Mouse (Mus musculus): Measurements from ENCODE around the gene Arhgap32. TPM values are rescaled to one million over a fixed set of nuclear protein-coding genes. Genes with fewer than 3 reads are reported as not detected.

Arhgap32 gene
- polyA plus RNA-seq, 2 experiments, result 0.21 to 0.34 TPM

- Histone ChIP-seq H3K9me3 (ENCODE audit: control insufficient read depth, low read length) (no peaks in the 10 kb centered on the region), H3K27me3 (ENCODE audit: control insufficient read depth, insufficient read depth, low read length) (no peaks in the 10 kb centered on the region), H3K4me1 (replicated peaks; ENCODE audit: control insufficient read depth in 2 of 2, insufficient read depth in 2 of 2, low read length in 1 of 2) (peaks cover 11 to 18% of the 10 kb centered on the region in 2 experiments), H3K27ac (no peak overlapping the region), H3K4me3 (ENCODE audit: insufficient read depth in 1 of 2, low read depth in 2 of 2, low read length in 2 of 2) (no peak overlapping the region), H3K9ac (replicated peaks) (no peak overlapping the region), H3K4me2 (ENCODE audit: low read depth) (no peak overlapping the region), H3K36me3 (replicated peaks; ENCODE audit: control insufficient read depth, insufficient read depth, low read depth) (no peaks in the 10 kb centered on the region)
- TF ChIP-seq EP300 (IDR thresholded peaks at IDR 0.05; ENCODE audit: low read depth) (no peak), CTCF (IDR thresholded peaks at IDR 0.05; ENCODE audit: low read depth) (no peak)
- 28% methylated on average over 13 of the region's 13 CpGs for WGBS (ENCODE audit: insufficient replicate concordance)
- DNase-seq (ENCODE audit: low read depth in 3 of 3, low spot score in 3 of 3), result no peak
- ATAC-seq (ENCODE audit: insufficient read depth), result no peak
Observed at GRCm38 (mm10) chr9:32094351-32095120, 21.4 kb upstream of the Arhgap32 start.

- Histone ChIP-seq H3K4me3 (ENCODE audit: insufficient read depth in 1 of 2, low read depth in 2 of 2, low read length in 2 of 2) (no peak overlapping the region), H3K9ac (replicated peaks) (no peak overlapping the region), H3K4me2 (ENCODE audit: low read depth) (no peak overlapping the region), H3K27ac (no peak overlapping the region), H3K36me3 (replicated peaks; ENCODE audit: control insufficient read depth, insufficient read depth, low read depth) (no peaks in the 10 kb centered on the region), H3K9me3 (ENCODE audit: control insufficient read depth, low read length) (no peaks in the 10 kb centered on the region), H3K27me3 (ENCODE audit: control insufficient read depth, insufficient read depth, low read length) (no peaks in the 10 kb centered on the region), H3K4me1 (replicated peaks; ENCODE audit: control insufficient read depth in 2 of 2, insufficient read depth in 2 of 2, low read length in 1 of 2) (peaks cover 13 to 25% of the 10 kb centered on the region in 2 experiments)
- WGBS (ENCODE audit: insufficient replicate concordance), result 65% methylated on average over 4 of the region's 4 CpGs
- ATAC-seq (ENCODE audit: insufficient read depth), result no peak
- no peak for DNase-seq (ENCODE audit: low read depth in 3 of 3, low spot score in 3 of 3)
- TF ChIP-seq EP300 (IDR thresholded peaks at IDR 0.05; ENCODE audit: low read depth) (no peak), CTCF (IDR thresholded peaks at IDR 0.05; ENCODE audit: low read depth) (no peak)
Observed at GRCm38 (mm10) chr9:32095511-32095910, 20.4 kb upstream of the Arhgap32 start.

- Histone ChIP-seq H3K36me3 (replicated peaks; ENCODE audit: control insufficient read depth, insufficient read depth, low read depth) (no peaks in the 10 kb centered on the region), H3K4me2 (ENCODE audit: low read depth) (no peak overlapping the region), H3K4me3 (ENCODE audit: insufficient read depth in 1 of 2, low read depth in 2 of 2, low read length in 2 of 2) (no peak overlapping the region), H3K27me3 (ENCODE audit: control insufficient read depth, insufficient read depth, low read length) (no peaks in the 10 kb centered on the region), H3K4me1 (replicated peaks; ENCODE audit: control insufficient read depth in 2 of 2, insufficient read depth in 2 of 2, low read length in 1 of 2) (peaks cover 20 to 31% of the 10 kb centered on the region in 2 experiments), H3K9ac (replicated peaks) (no peak overlapping the region), H3K9me3 (ENCODE audit: control insufficient read depth, low read length) (no peaks in the 10 kb centered on the region), H3K27ac (no peak overlapping the region)
- ATAC-seq (ENCODE audit: insufficient read depth) (no peak), DNase-seq (ENCODE audit: low read depth in 3 of 3, low spot score in 3 of 3) (no peak)
- 62% methylated on average over 7 of the region's 7 CpGs for WGBS (ENCODE audit: insufficient replicate concordance)
- TF ChIP-seq CTCF (IDR thresholded peaks at IDR 0.05; ENCODE audit: low read depth), result no peak
- no peak for TF ChIP-seq EP300 (IDR thresholded peaks at IDR 0.05; ENCODE audit: low read depth)
Observed at GRCm38 (mm10) chr9:32096541-32096940, 19.4 kb upstream of the Arhgap32 start.

- H3K9me3 ChIP-seq (ENCODE audit: control insufficient read depth, low read length), result no peaks in the 10 kb centered on the region
- H3K4me2 ChIP-seq (ENCODE audit: low read depth), result no peak overlapping the region
- no peaks in the 10 kb centered on the region for H3K27me3 ChIP-seq (ENCODE audit: control insufficient read depth, insufficient read depth, low read length)
- DNase-seq (ENCODE audit: low read depth in 3 of 3, low spot score in 3 of 3), result no peak
- H3K4me3 ChIP-seq (ENCODE audit: insufficient read depth in 1 of 2, low read depth in 2 of 2, low read length in 2 of 2), result no peak overlapping the region
- WGBS (ENCODE audit: insufficient replicate concordance), result 81% methylated on average over 4 of the region's 4 CpGs
- no peaks in the 10 kb centered on the region for H3K36me3 ChIP-seq (replicated peaks; ENCODE audit: control insufficient read depth, insufficient read depth, low read depth)
- no peak overlapping the region for H3K27ac ChIP-seq
- TF ChIP-seq EP300 (IDR thresholded peaks at IDR 0.05; ENCODE audit: low read depth) (no peak), CTCF (IDR thresholded peaks at IDR 0.05; ENCODE audit: low read depth) (no peak)
- H3K4me1 ChIP-seq (replicated peaks; ENCODE audit: control insufficient read depth in 2 of 2, insufficient read depth in 2 of 2, low read length in 1 of 2), result peaks cover 25 to 36% of the 10 kb centered on the region in 2 experiments
- H3K9ac ChIP-seq (replicated peaks), result no peak overlapping the region
- ATAC-seq (ENCODE audit: insufficient read depth), result no peak
Observed at GRCm38 (mm10) chr9:32097123-32097522, 18.8 kb upstream of the Arhgap32 start.

GRCm38 (mm10) chr9:32098425-32099155, 17.3 kb upstream of the Arhgap32 start:
- no peaks in the 10 kb centered on the region for H3K36me3 ChIP-seq (replicated peaks; ENCODE audit: control insufficient read depth, insufficient read depth, low read depth)
- ATAC-seq (ENCODE audit: insufficient read depth) (peak; percentile 88), DNase-seq (ENCODE audit: low read depth in 3 of 3, low spot score in 3 of 3) (peak; percentile 73 to 80 (median 74))
- no peak overlapping the region for H3K9ac ChIP-seq (replicated peaks)
- peaks cover 27 to 39% of the 10 kb centered on the region in 2 experiments for H3K4me1 ChIP-seq (replicated peaks; ENCODE audit: control insufficient read depth in 2 of 2, insufficient read depth in 2 of 2, low read length in 1 of 2)
- H3K27ac ChIP-seq, result peak overlapping the region; percentile 65
- TF ChIP-seq EP300 (IDR thresholded peaks at IDR 0.05; ENCODE audit: low read depth) (peak; percentile 77), CTCF (IDR thresholded peaks at IDR 0.05; ENCODE audit: low read depth) (no peak)
- no peaks in the 10 kb centered on the region for H3K27me3 ChIP-seq (ENCODE audit: control insufficient read depth, insufficient read depth, low read length)
- H3K4me2 ChIP-seq (ENCODE audit: low read depth), result no peak overlapping the region
- no peaks in the 10 kb centered on the region for H3K9me3 ChIP-seq (ENCODE audit: control insufficient read depth, low read length)
- no peak overlapping the region for H3K4me3 ChIP-seq (ENCODE audit: insufficient read depth in 1 of 2, low read depth in 2 of 2, low read length in 2 of 2)
- 23% methylated on average over 9 of the region's 9 CpGs for WGBS (ENCODE audit: insufficient replicate concordance)

Measured in liver, embryonic 14.5 days (tissue).